Mouse (Mus musculus): ENCODE results near the gene Mical3.

GRCm38 (mm10) chr6:121027314-121027713, 103.5 kb downstream of the Mical3 start:
- TF ChIP-seq GATA1 (IDR thresholded peaks at IDR 0.05; ENCODE audit: borderline replicate concordance, low read length) (no peak), FLI1 (IDR thresholded peaks at IDR 0.05; ENCODE audit: low read length) (no peak)
